ENCODE assay signal across 11 mouse cellular contexts in genomic region chr3:124930773-124931607, GRCm38 (mm10).
A peak's percentile ranks its signal among the peaks of the same experiment; 100 is the strongest.
DNase-seq lines count a peak whose midpoint lies in the region; ATAC-seq lines count a peak whose summit lies in the region.
"Had no signal": no experiment of that assay in that cellular context is flagged by ENCODE, and none has a peak within 500 bp of the region (broad histone marks: within the 10 kb centered on the region; RNA-seq: fewer than 3 reads in every experiment).

No protein-coding gene starts in this region.

- H3K27me3 ChIP-seq in stomach, embryonic 15.5 days (replicated peaks): no peaks in the 10 kb centered on the region

- peak; percentile 4 for DNase-seq in right cerebral cortex, adult 18-20 months
- DNase-seq in right cerebral cortex, postnatal 36 days (ENCODE audit: low spot score in 2 of 2): no peak
- peak; percentile 2 for DNase-seq in forelimb bud, embryonic 11.5 days (ENCODE audit: low read depth, low spot score)
- peak; percentile 7 to 13 for DNase-seq in layer of hippocampus, postnatal 36 days
- DNase-seq in adrenal gland, adult 8-10 months: no peak
- DNase-seq in heart, postnatal 25 days (ENCODE audit: low spot score): no peak
- DNase-seq in spleen, adult 12 weeks (ENCODE audit: low spot score): no peak
- DNase-seq: heart, postnatal 36 days; thymus, adult 2 months had no signal

- H3K36me3 ChIP-seq in stomach, embryonic 15.5 days: no peaks in the 10 kb centered on the region

- no peak for ATAC-seq in stomach, embryonic 15.5 days (ENCODE audit: insufficient read depth, low FRiP score, low read depth)

- no peaks in the 10 kb centered on the region for H3K4me1 ChIP-seq in stomach, embryonic 15.5 days

- intact Hi-C loops in heart, postnatal 25 days (cut with DNase I): no loop called here

- H3K9me3 ChIP-seq in stomach, embryonic 15.5 days: no peaks in the 10 kb centered on the region

- no peak overlapping the region for H3K4me3 ChIP-seq in stomach, embryonic 15.5 days (replicated peaks)
- H3K4me3 ChIP-seq: myocyte had no signal

- peak overlapping the region; percentile 36 for H3K4me2 ChIP-seq in stomach, embryonic 15.5 days

- H3K9ac ChIP-seq in stomach, embryonic 15.5 days: no peak overlapping the region

- WGBS in stomach, embryonic 15.5 days: 32% methylated on average over 15 of the region's 15 CpGs

- no peak overlapping the region for H3K27ac ChIP-seq in stomach, embryonic 15.5 days

Comparison
In these comparisons a context has a peak if more than half of its experiments do, and no peak if none do; other contexts are left out.
1. DNase-seq: peak in right cerebral cortex, adult 18-20 months (single experiment), forelimb bud, embryonic 11.5 days (single experiment) and layer of hippocampus, postnatal 36 days (2 of 2); none in right cerebral cortex, postnatal 36 days (0 of 2), adrenal gland, adult 8-10 months (single experiment), heart, postnatal 25 days (single experiment) and spleen, adult 12 weeks (single experiment).